Mouse (Mus musculus) ES-E14 (cell line): ENCODE results near the gene Zcchc7. TPM values are rescaled to one million over a fixed set of nuclear protein-coding genes. Genes with fewer than 3 reads are reported as not detected.

ENCODE experiments used
- DNase-seq: peaks from one replicate; pipeline ENCODE4 v3.0.0-alpha.2; 2013; ENCODE audit warnings: low read depth, low spot score
- H3K27ac ChIP-seq: 2 replicates; pipeline ENCODE4 v1.5.1; 2012; ENCODE audit warnings: low read depth, mild to moderate bottlenecking, low read length, moderate library complexity, mixed read lengths; ENCODE audit not compliant: poor library complexity, insufficient read depth, severe bottlenecking
- H3K36me3 ChIP-seq: 2 replicates; pipeline ENCODE4 v1.6.1; 2012; ENCODE audit warnings: mild to moderate bottlenecking, low read length, moderate library complexity, mixed read lengths; ENCODE audit not compliant: control insufficient read depth, poor library complexity, insufficient read depth, severe bottlenecking
- H3K4me1 ChIP-seq, 2 experiments: fragments of 150-350 bp in 1 of 2; sonication (generic) in 1 of 2; 2 replicates each; pipeline ENCODE4 v1.6.1; 2012; ENCODE audit warnings: low read length in 2 of 2, mild to moderate bottlenecking in 1 of 2, mixed read lengths in 1 of 2; ENCODE audit not compliant: control insufficient read depth in 2 of 2, insufficient read depth in 2 of 2, poor library complexity in 1 of 2
- H3K4me3 ChIP-seq, 2 experiments: fragments of 150-350 bp in 1 of 2; sonication (generic) in 1 of 2; 2 replicates each; pipeline ENCODE4 v1.5.1; 2012; ENCODE audit warnings: low read length in 2 of 2, low read depth in 1 of 2, mild to moderate bottlenecking in 1 of 2, mixed read lengths in 1 of 2; ENCODE audit not compliant: insufficient read depth in 1 of 2, poor library complexity in 1 of 2, severe bottlenecking in 1 of 2
- H3K9ac ChIP-seq: 2 replicates; pipeline ENCODE4 v1.6.1; 2012; ENCODE audit warnings: low read depth, mild to moderate bottlenecking, low read length, mixed read lengths; ENCODE audit not compliant: poor library complexity, insufficient read depth, severe bottlenecking
- H3K9me3 ChIP-seq: fragments of 150-350 bp; sonication (generic); 2 replicates; pipeline ENCODE4 v1.6.1; 2012; ENCODE audit warnings: low read depth, mild to moderate bottlenecking, low read length; ENCODE audit not compliant: control insufficient read depth, insufficient read depth
- CHD2 ChIP-seq: IDR thresholded peaks from 2 replicates; pipeline ENCODE4 v1.6.1; 2014; ENCODE audit warnings: mild to moderate bottlenecking, low read depth, low read length, inconsistent platforms
- HCFC1 ChIP-seq: IDR thresholded peaks from 2 replicates; pipeline ENCODE4 v1.6.1; 2012; ENCODE audit warnings: low read length, inconsistent platforms, borderline replicate concordance; ENCODE audit not compliant: insufficient read depth
- MAFK ChIP-seq: IDR thresholded peaks from 2 replicates; pipeline ENCODE4 v1.6.1; 2014; ENCODE audit warnings: mild to moderate bottlenecking, low read depth, low read length, inconsistent platforms; ENCODE audit not compliant: insufficient read depth
- ZC3H11A ChIP-seq: IDR thresholded peaks from 2 replicates; pipeline ENCODE4 v1.6.1; 2012; ENCODE audit warnings: low read depth, mild to moderate bottlenecking, inconsistent platforms, low read length, borderline replicate concordance
- ZNF384 ChIP-seq: IDR thresholded peaks from 2 replicates; pipeline ENCODE4 v1.6.1; 2012; ENCODE audit warnings: low read depth, low read length, inconsistent platforms
- in situ Hi-C, 2 experiments: fragments of 600-800 bp; cut with MboI; formaldehyde crosslinking; loops; one replicate each; pipeline ENCODE4 v1.15.1; 2025; ENCODE audit warnings: low sequenced_read_pairs in 2 of 2, inconsistent platforms in 1 of 2; ENCODE audit not compliant: unreplicated experiment in 2 of 2
- total RNA-seq: library from RNA; depleted of rRNA; stranded (reverse); fragments of 300-350 nt; gene quantifications from 2 replicates; pipeline ENCODE4 v1.2.3, GENCODE M21; 2012

Gene Zcchc7
- total RNA-seq, 1 experiment: 25.1 TPM

GRCm38 (mm10) chr4:44948314-44948713 lies 192.6 kb downstream of the Zcchc7 start:
- H3K4me1 ChIP-seq: peaks cover 10 to 19% of the 10 kb centered on the region in 2 experiments
- no peaks in the 10 kb centered on the region for H3K36me3 ChIP-seq
- in situ Hi-C loops: no loop called here
- H3K9me3 ChIP-seq: no peaks in the 10 kb centered on the region
- H3K9ac ChIP-seq: no peak overlapping the region; the same call in 1 of the 2 replicates
- DNase-seq: no peak
- TF ChIP-seq MAFK: no peak
- no peak overlapping the region for H3K4me3 ChIP-seq
- H3K27ac ChIP-seq: peak overlapping the region; percentile 20; the same call in 1 of the 2 replicates

- H3K4me3 ChIP-seq: peak overlapping the region; percentile 55 to 77
- peak overlapping the region; percentile 72 for H3K9ac ChIP-seq
- peaks cover 6 to 18% of the 10 kb centered on the region in 2 experiments for H3K4me1 ChIP-seq
- H3K9me3 ChIP-seq: no peaks in the 10 kb centered on the region
- H3K27ac ChIP-seq: no peak overlapping the region
- H3K36me3 ChIP-seq: no peaks in the 10 kb centered on the region
- DNase-seq: peak; percentile 39
- in situ Hi-C loops: no loop called here
- TF ChIP-seq ZNF384 (no peak), HCFC1 (peak; percentile 37; the same call in 1 of the 2 replicates)
Measured at GRCm38 (mm10) chr4:44953041-44953440, 197.4 kb downstream of the Zcchc7 start.

- Histone ChIP-seq H3K27ac (peak overlapping the region; percentile 63), H3K9me3 (no peaks in the 10 kb centered on the region), H3K36me3 (no peaks in the 10 kb centered on the region), H3K4me1 (peaks cover 0 to 16% of the 10 kb centered on the region in 2 experiments; a peak in 2 of 4 replicates), H3K4me3 (no peak overlapping the region), H3K9ac (peak overlapping the region; percentile 34; the same call in 1 of the 2 replicates)
- DNase-seq: no peak
- in situ Hi-C loops: no loop called here
- TF ChIP-seq HCFC1 (no peak), ZC3H11A (no peak), ZNF384 (no peak), MAFK (no peak), CHD2 (no peak)
Measured at GRCm38 (mm10) chr4:44958776-44959175, 203.1 kb downstream of the Zcchc7 start.

- Histone ChIP-seq H3K4me1 (peaks cover 0 to 16% of the 10 kb centered on the region in 2 experiments; a peak in 2 of 4 replicates), H3K9ac (peak overlapping the region; percentile 50; the same call in 1 of the 2 replicates), H3K9me3 (no peaks in the 10 kb centered on the region), H3K27ac (peak overlapping the region; percentile 63), H3K4me3 (peak overlapping the region; percentile 18 to 35; a peak in 2 of 4 replicates), H3K36me3 (no peaks in the 10 kb centered on the region)
- in situ Hi-C loops: no loop called here
- DNase-seq: no peak
- TF ChIP-seq CHD2 (no peak), ZC3H11A (no peak), ZNF384 (no peak), HCFC1 (no peak), MAFK (no peak)
Measured at GRCm38 (mm10) chr4:44959220-44959619, 203.5 kb downstream of the Zcchc7 start.

- Histone ChIP-seq H3K9me3 (no peaks in the 10 kb centered on the region), H3K4me3 (no peak overlapping the region), H3K27ac (no peak overlapping the region), H3K4me1 (peaks cover 0 to 14% of the 10 kb centered on the region in 2 experiments; a peak in 2 of 4 replicates), H3K36me3 (no peaks in the 10 kb centered on the region), H3K9ac (no peak overlapping the region)
- TF ChIP-seq MAFK: no peak
- TF ChIP-seq ZC3H11A: no peak
- no peak for TF ChIP-seq ZNF384
- no peak for DNase-seq
- in situ Hi-C loops: no loop called here
Measured at GRCm38 (mm10) chr4:44963156-44963555, 207.5 kb downstream of the Zcchc7 start.
